Mouse (Mus musculus): ENCODE results near the gene Hivep3.

GRCm38 (mm10) chr4:120062754-120063153 lies 329.2 kb downstream of the Hivep3 start:
- TF ChIP-seq CTCF (IDR thresholded peaks at IDR 0.05; ENCODE audit: borderline replicate concordance, extremely low read depth, insufficient read depth, insufficient read length) (no peak), POLR2A (IDR thresholded peaks at IDR 0.05; ENCODE audit: borderline replicate concordance, extremely low read depth, insufficient read depth, insufficient read length, poor library complexity, severe bottlenecking) (no peak)
